Mouse (Mus musculus) limb, embryonic 12.5 days (tissue): ENCODE measurements around the gene Slit3. TPM values are rescaled to one million over a fixed set of nuclear protein-coding genes. Genes with fewer than 3 reads are reported as not detected.
A peak's percentile ranks its signal among the peaks of the same experiment; 100 is the strongest.

Source experiments
- ATAC-seq: fragments of 200-750 bp; cut with Nextera tagmentation; 2 replicates; pipeline ENCODE4 v1.8.0; 2017; ENCODE audit warnings: low read depth, moderate TSS enrichment; ENCODE audit not compliant: insufficient number of reproducible peaks, insufficient read depth, low FRiP score, low TSS enrichment
- H3K27ac ChIP-seq: fragments of 300-500 bp; sonication (generic); 2 replicates; pipeline ENCODE4 v1.5.1; 2016; ENCODE audit warnings: mild to moderate bottlenecking, moderate library complexity
- H3K27me3 ChIP-seq: fragments of 300-500 bp; sonication (generic); 2 replicates; pipeline ENCODE4 v1.6.1; 2016; ENCODE audit warnings: mild to moderate bottlenecking, moderate library complexity
- H3K36me3 ChIP-seq: fragments of 300-500 bp; sonication (generic); 2 replicates; pipeline ENCODE4 v1.6.1; 2016; ENCODE audit warnings: mild to moderate bottlenecking, moderate library complexity
- H3K4me1 ChIP-seq: fragments of 300-500 bp; sonication (generic); replicated peaks from 2 replicates; pipeline ENCODE4 v1.6.1; 2016
- H3K4me2 ChIP-seq: fragments of 300-500 bp; sonication (generic); 2 replicates; pipeline ENCODE4 v1.6.1; 2016; ENCODE audit warnings: mild to moderate bottlenecking, moderate library complexity
- H3K4me3 ChIP-seq: fragments of 300-500 bp; sonication (generic); replicated peaks from 2 replicates; pipeline ENCODE4 v1.5.1; 2016; ENCODE audit warnings: mild to moderate bottlenecking
- H3K9ac ChIP-seq: fragments of 300-500 bp; sonication (generic); replicated peaks from 2 replicates; pipeline ENCODE4 v1.6.1; 2016; ENCODE audit warnings: mild to moderate bottlenecking, moderate library complexity
- H3K9me3 ChIP-seq: fragments of 300-500 bp; sonication (generic); 2 replicates; pipeline ENCODE4 v1.6.1; 2016; ENCODE audit warnings: mild to moderate bottlenecking, moderate library complexity
- WGBS: fragments of 180-500 bp; shearing (Covaris S2); methylation state at CpG from one replicate; pipeline ENCODE4 v1.1.7; 2016; 5-methylcytosine and 5-hydroxymethylcytosine counted together
- polyA plus RNA-seq: library from polyadenylated mRNA; unstranded; fragments of >200 nt; fragmentation: Nextera tagmentation; extraction: Ambion mirVana; gene quantifications from 2 replicates; pipeline ENCODE4 v1.2.1, GENCODE M21; 2016

The Slit3 gene
- polyA plus RNA-seq, result 29.7 and 32.1 TPM in 2 replicates

DNA sequence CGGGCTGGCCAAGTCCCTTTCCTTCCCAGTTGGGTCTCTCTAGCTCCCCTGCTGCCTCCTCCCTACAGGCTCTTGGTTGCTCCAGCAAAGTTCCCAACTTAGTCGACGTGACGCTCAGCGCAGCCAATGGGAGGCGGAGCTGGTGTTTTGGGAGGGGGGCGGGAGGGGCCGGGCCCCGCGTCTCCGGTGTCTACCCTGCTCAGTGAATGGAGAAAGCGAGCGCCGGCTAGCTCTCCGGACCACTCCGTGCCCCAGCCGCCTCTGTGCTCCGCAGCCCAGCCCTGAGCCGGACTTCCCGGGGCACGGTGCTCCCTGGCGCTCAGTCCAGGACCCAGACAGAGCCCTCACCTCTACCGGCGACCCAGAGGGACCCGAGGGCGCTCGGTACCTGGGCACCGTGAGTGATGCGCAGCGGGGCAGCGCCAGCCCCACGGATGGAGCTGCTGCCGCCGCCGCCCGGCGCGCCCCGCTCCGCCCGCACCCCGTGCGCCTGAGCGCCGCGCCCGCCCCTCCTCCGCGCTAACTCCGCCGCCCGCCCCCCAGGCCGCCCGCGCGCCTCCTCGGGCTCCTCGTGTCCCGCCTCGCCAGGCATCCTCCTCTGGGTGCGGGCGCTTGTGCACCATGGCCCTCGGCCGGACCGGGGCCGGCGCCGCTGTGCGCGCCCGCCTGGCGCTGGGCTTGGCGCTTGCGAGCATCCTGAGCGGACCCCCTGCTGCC lies at the start of gene Slit3:
Slit3 (plus strand) TSS at position 331 of the 717 bp plus-strand sequence.
- Histone ChIP-seq H3K4me1 (peaks cover 61% of the 10 kb centered on the region), H3K36me3 (no peaks in the 10 kb centered on the region), H3K9me3 (no peaks in the 10 kb centered on the region), H3K27me3 (peaks cover 5% of the 10 kb centered on the region; the same call in 1 of the 2 replicates), H3K9ac (peak within 1 kb of the TSS; percentile 90), H3K4me2 (peak within 1 kb of the TSS; percentile 87), H3K4me3 (peak within 1 kb of the TSS; percentile 91), H3K27ac (peak within 1 kb of the TSS; percentile 92)
- ATAC-seq, result peak; percentile 91
- under 1% methylated on average over 58 of the region's 75 CpGs for WGBS

DNA sequence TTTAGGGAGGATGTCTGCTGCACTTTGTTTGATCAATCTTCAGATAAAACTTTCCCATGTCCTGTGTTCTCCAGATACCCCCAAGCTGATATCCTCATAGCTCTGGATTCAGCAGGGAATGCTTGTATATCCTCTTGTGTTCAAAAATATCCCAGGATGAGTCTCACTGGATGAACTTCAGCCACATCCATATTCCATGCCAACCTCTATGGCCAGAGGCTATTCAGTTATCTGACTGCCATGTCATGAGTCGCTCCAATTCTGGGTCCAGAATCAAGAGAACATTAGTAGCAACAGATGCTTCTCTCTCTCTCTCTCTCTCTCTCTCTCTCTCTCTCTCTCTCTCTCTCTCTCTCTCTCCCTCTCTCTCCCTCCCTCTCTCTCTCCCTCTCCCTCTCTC lies 49.6 kb upstream of the Slit3 start:
- no peaks in the 10 kb centered on the region for H3K9me3 ChIP-seq
- ATAC-seq, result no peak
- H3K27ac ChIP-seq, result no peak overlapping the region

GRCm38 (mm10) chr11:35075411-35075810 lies 45.6 kb upstream of the Slit3 start:
- Histone ChIP-seq H3K27me3 (no peaks in the 10 kb centered on the region), H3K9me3 (no peaks in the 10 kb centered on the region), H3K4me3 (no peak overlapping the region), H3K4me1 (peaks cover 10% of the 10 kb centered on the region; the same call in 1 of the 2 replicates), H3K36me3 (no peaks in the 10 kb centered on the region), H3K27ac (no peak overlapping the region), H3K4me2 (no peak overlapping the region), H3K9ac (no peak overlapping the region)
- WGBS, result 94% methylated on average over 7 of the region's 7 CpGs
- ATAC-seq, result no peak

More for the DNA sequence above, 49.6 kb upstream of the Slit3 start:
- Histone ChIP-seq H3K36me3 (no peaks in the 10 kb centered on the region), H3K4me1 (peaks cover 8% of the 10 kb centered on the region), H3K4me2 (no peak overlapping the region), H3K9ac (no peak overlapping the region), H3K27me3 (no peaks in the 10 kb centered on the region), H3K4me3 (no peak overlapping the region)
- 94% methylated on average over 1 of the region's 1 CpGs for WGBS

- no peak for ATAC-seq
- peaks cover 18% of the 10 kb centered on the region for H3K4me1 ChIP-seq
- H3K4me3 ChIP-seq, result no peak overlapping the region
- H3K27ac ChIP-seq, result no peak overlapping the region
- no peaks in the 10 kb centered on the region for H3K27me3 ChIP-seq
- H3K9ac ChIP-seq, result no peak overlapping the region
- no peaks in the 10 kb centered on the region for H3K9me3 ChIP-seq
- WGBS, result 51% methylated on average over 8 of the region's 8 CpGs
- no peaks in the 10 kb centered on the region for H3K36me3 ChIP-seq
- H3K4me2 ChIP-seq, result no peak overlapping the region
Measured at GRCm38 (mm10) chr11:35080451-35081125, 40.4 kb upstream of the Slit3 start.

- WGBS, result 90% methylated on average over 3 of the region's 3 CpGs
- H3K4me2 ChIP-seq, result no peak overlapping the region
- H3K4me3 ChIP-seq, result no peak overlapping the region
- no peak for ATAC-seq
- no peak overlapping the region for H3K9ac ChIP-seq
- H3K27me3 ChIP-seq, result no peaks in the 10 kb centered on the region
- no peaks in the 10 kb centered on the region for H3K9me3 ChIP-seq
- no peak overlapping the region for H3K27ac ChIP-seq
- H3K36me3 ChIP-seq, result no peaks in the 10 kb centered on the region
- peaks cover 17% of the 10 kb centered on the region for H3K4me1 ChIP-seq
Measured at GRCm38 (mm10) chr11:35082297-35082696, 38.7 kb upstream of the Slit3 start.

- WGBS, result 74% methylated on average over 6 of the region's 6 CpGs
- Histone ChIP-seq H3K27me3 (no peaks in the 10 kb centered on the region), H3K4me3 (no peak overlapping the region), H3K9me3 (no peaks in the 10 kb centered on the region), H3K27ac (no peak overlapping the region), H3K36me3 (no peaks in the 10 kb centered on the region), H3K9ac (no peak overlapping the region), H3K4me2 (no peak overlapping the region), H3K4me1 (peaks cover 17% of the 10 kb centered on the region)
- ATAC-seq, result no peak
Measured at GRCm38 (mm10) chr11:35083049-35083448, 38.0 kb upstream of the Slit3 start.

- no peaks in the 10 kb centered on the region for H3K9me3 ChIP-seq
- WGBS, result 57% methylated on average over 11 of the region's 11 CpGs
- no peak overlapping the region for H3K9ac ChIP-seq
- H3K4me1 ChIP-seq, result peaks cover 17% of the 10 kb centered on the region
- no peak overlapping the region for H3K27ac ChIP-seq
- no peak overlapping the region for H3K4me2 ChIP-seq
- no peaks in the 10 kb centered on the region for H3K27me3 ChIP-seq
- no peak for ATAC-seq
- no peak overlapping the region for H3K4me3 ChIP-seq
- no peaks in the 10 kb centered on the region for H3K36me3 ChIP-seq
Measured at GRCm38 (mm10) chr11:35085351-35085750, 35.7 kb upstream of the Slit3 start.

DNA sequence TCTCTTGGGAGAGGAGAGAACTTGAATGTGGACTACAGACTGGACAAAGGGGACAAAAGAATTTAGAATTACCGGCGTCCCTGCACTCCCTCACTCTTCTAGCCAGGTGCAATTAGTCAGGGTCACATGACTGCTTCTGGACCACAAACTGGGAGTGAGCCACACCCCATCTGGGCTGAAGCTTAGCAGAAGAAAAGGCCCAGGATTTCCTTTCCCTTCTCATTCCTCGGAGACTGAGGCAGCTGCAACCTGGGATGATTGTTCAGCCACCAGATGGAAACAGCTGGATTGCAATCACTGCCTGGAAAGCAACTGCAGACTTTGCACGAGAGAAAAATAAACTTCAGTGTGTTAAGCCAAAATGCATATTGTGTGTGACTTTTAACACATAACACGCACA lies 35.0 kb upstream of the Slit3 start:
- no peak for ATAC-seq
- Histone ChIP-seq H3K4me2 (no peak overlapping the region), H3K36me3 (no peaks in the 10 kb centered on the region), H3K27ac (0 out of 2 replicates have a peak overlapping the region, but pooled peaks have one; percentile 53), H3K4me3 (no peak overlapping the region), H3K9ac (no peak overlapping the region), H3K4me1 (peaks cover 12% of the 10 kb centered on the region), H3K27me3 (no peaks in the 10 kb centered on the region), H3K9me3 (no peaks in the 10 kb centered on the region)
- WGBS, result 37% methylated on average over 5 of the region's 5 CpGs

GRCm38 (mm10) chr11:35087454-35087853 lies 33.6 kb upstream of the Slit3 start:
- ATAC-seq, result no peak
- Histone ChIP-seq H3K4me2 (no peak overlapping the region), H3K27ac (no peak overlapping the region), H3K36me3 (no peaks in the 10 kb centered on the region), H3K9ac (no peak overlapping the region), H3K9me3 (no peaks in the 10 kb centered on the region), H3K4me1 (peaks cover 12% of the 10 kb centered on the region), H3K27me3 (no peaks in the 10 kb centered on the region), H3K4me3 (no peak overlapping the region)
- WGBS, result 72% methylated on average over 2 of the region's 2 CpGs

- no peaks in the 10 kb centered on the region for H3K9me3 ChIP-seq
- H3K4me3 ChIP-seq, result no peak overlapping the region
- peaks cover 12% of the 10 kb centered on the region for H3K4me1 ChIP-seq
- H3K27ac ChIP-seq, result no peak overlapping the region
- no peak overlapping the region for H3K4me2 ChIP-seq
- no peaks in the 10 kb centered on the region for H3K27me3 ChIP-seq
- no peaks in the 10 kb centered on the region for H3K36me3 ChIP-seq
- WGBS, result 87% methylated on average over 1 of the region's 1 CpGs
- no peak overlapping the region for H3K9ac ChIP-seq
- ATAC-seq, result no peak
Measured at GRCm38 (mm10) chr11:35088136-35088535, 32.9 kb upstream of the Slit3 start.

GRCm38 (mm10) chr11:35090629-35091335 lies 30.2 kb upstream of the Slit3 start:
- no peaks in the 10 kb centered on the region for H3K36me3 ChIP-seq
- H3K27me3 ChIP-seq, result no peaks in the 10 kb centered on the region
- 90% methylated on average over 13 of the region's 13 CpGs for WGBS
- H3K4me2 ChIP-seq, result no peak overlapping the region
- no peak overlapping the region for H3K4me3 ChIP-seq
- H3K4me1 ChIP-seq, result peaks cover 6% of the 10 kb centered on the region
- no peak for ATAC-seq
- H3K9me3 ChIP-seq, result no peaks in the 10 kb centered on the region
- no peak overlapping the region for H3K27ac ChIP-seq
- H3K9ac ChIP-seq, result no peak overlapping the region
